In the genomic region with DNA sequence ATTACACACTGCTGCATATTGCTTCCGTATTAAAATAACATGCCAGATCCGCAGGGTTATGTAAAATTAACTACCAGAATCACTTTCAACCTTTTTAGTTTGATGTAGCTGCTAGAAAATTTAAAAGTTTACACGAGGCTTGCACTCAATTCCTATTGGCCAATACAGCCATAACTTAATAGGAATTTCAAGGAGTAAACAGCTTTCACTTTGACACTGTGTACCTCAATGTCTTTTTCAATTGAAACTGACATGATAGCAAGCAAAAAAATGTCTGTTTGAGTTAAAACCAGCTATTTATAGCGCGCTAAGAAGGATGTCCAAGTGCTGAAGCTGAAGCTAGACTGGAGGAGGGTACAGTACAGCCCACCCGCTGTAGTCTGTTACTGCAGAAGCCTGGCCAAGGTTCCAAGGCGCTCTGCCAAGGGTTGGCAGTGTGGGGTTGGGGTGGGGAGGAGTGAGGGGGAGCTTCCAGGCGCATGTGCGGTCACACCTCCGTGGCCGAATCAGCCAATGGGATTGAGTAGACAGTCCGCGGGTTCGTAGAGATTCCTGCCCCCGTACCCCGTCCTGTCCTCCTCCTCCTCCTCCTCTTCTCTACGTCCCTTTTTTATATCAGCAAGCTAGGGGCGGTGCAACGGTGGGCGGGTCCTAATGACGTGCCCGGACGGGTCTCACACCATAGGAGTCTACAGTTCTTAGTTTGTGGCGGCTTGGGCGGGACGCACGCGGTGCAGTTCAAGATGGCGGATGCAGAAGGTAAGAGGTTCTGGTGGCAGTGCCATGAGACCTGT, we compare ENCODE assay signal across 8 mouse cellular contexts. TPM values are rescaled to one million over a fixed set of nuclear protein-coding genes. Genes with fewer than 3 reads are reported as not detected.
DNase-seq lines count a peak whose midpoint lies in the region; ATAC-seq lines count a peak whose summit lies in the region.

Dkc1 (plus strand) TSS at position 486 of the 794 bp plus-strand sequence.

- H3K4me3 ChIP-seq in brown adipose tissue, adult 24 weeks (ENCODE audit: insufficient read depth, low read depth, low read length) = peak within 1 kb of the TSS; percentile 96
- peak within 1 kb of the TSS; percentile 65 for H3K4me3 ChIP-seq in heart, embryonic 13.5 days
- H3K4me3 ChIP-seq in liver, embryonic 12.5 days = peak within 1 kb of the TSS; percentile 67
- H3K4me3 ChIP-seq in stomach, embryonic 15.5 days (replicated peaks) = peak within 1 kb of the TSS; percentile 56

- H3K4me1 ChIP-seq in brown adipose tissue, adult 24 weeks (ENCODE audit: control insufficient read depth, insufficient read depth, insufficient read length, low read length) = no peaks in the 10 kb centered on the region; the same call in 1 of the 2 replicates
- H3K4me1 ChIP-seq in heart, embryonic 13.5 days = peaks cover 9% of the 10 kb centered on the region
- H3K4me1 ChIP-seq in liver, embryonic 12.5 days = peaks cover 16% of the 10 kb centered on the region; the same call in 1 of the 2 replicates
- H3K4me1 ChIP-seq in stomach, embryonic 15.5 days = no peaks in the 10 kb centered on the region

- peak; percentile 95 for DNase-seq in CD4-positive, CD25-positive, alpha-beta regulatory T cell, adult 2 months (ENCODE audit: low read depth, low spot score)
- peak; percentile 57 for DNase-seq in fat pad, adult 2 months (ENCODE audit: extremely low read depth, low read depth, low spot score)
- peak; percentile 93 for DNase-seq in kidney, postnatal 10 days
- DNase-seq in natural killer cell, adult 2 months (ENCODE audit: low spot score in 2 of 2) = peak; percentile 91 to 93

- peak within 1 kb of the TSS; percentile 45 for H3K27ac ChIP-seq in brown adipose tissue, adult 24 weeks (replicated peaks; ENCODE audit: low read depth, low read length)
- peak within 1 kb of the TSS; percentile 73 for H3K27ac ChIP-seq in heart, embryonic 13.5 days (replicated peaks)
- H3K27ac ChIP-seq in liver, embryonic 12.5 days = peak within 1 kb of the TSS; percentile 84
- peak within 1 kb of the TSS; percentile 63 for H3K27ac ChIP-seq in stomach, embryonic 15.5 days

- ATAC-seq in heart, embryonic 13.5 days (ENCODE audit: extremely low read depth, insufficient number of reproducible peaks, low FRiP score, low TSS enrichment) = peak; percentile 98
- peak; percentile 100 for ATAC-seq in liver, embryonic 12.5 days
- peak; percentile 100 for ATAC-seq in stomach, embryonic 15.5 days (ENCODE audit: insufficient read depth, low FRiP score, low read depth)

- peak within 1 kb of the TSS; percentile 74 for H3K4me2 ChIP-seq in heart, embryonic 13.5 days
- peak within 1 kb of the TSS; percentile 70 for H3K4me2 ChIP-seq in liver, embryonic 12.5 days
- peak within 1 kb of the TSS; percentile 53 for H3K4me2 ChIP-seq in stomach, embryonic 15.5 days

- H3K9ac ChIP-seq in heart, embryonic 13.5 days = peak within 1 kb of the TSS; percentile 79
- peak within 1 kb of the TSS; percentile 77 for H3K9ac ChIP-seq in liver, embryonic 12.5 days
- peak within 1 kb of the TSS; percentile 32 for H3K9ac ChIP-seq in stomach, embryonic 15.5 days

- WGBS in heart, embryonic 13.5 days = 10% methylated on average over 29 of the region's 29 CpGs
- WGBS in liver, embryonic 12.5 days (ENCODE audit: insufficient replicate concordance) = 12% methylated on average over 28 of the region's 29 CpGs
- 17% methylated on average over 29 of the region's 29 CpGs for WGBS in stomach, embryonic 15.5 days

- no peaks in the 10 kb centered on the region for H3K27me3 ChIP-seq in heart, embryonic 13.5 days (replicated peaks)
- no peaks in the 10 kb centered on the region for H3K27me3 ChIP-seq in liver, embryonic 12.5 days (replicated peaks)
- no peaks in the 10 kb centered on the region for H3K27me3 ChIP-seq in stomach, embryonic 15.5 days (replicated peaks)

- no peaks in the 10 kb centered on the region for H3K9me3 ChIP-seq in heart, embryonic 13.5 days
- H3K9me3 ChIP-seq in liver, embryonic 12.5 days (replicated peaks) = no peaks in the 10 kb centered on the region
- no peaks in the 10 kb centered on the region for H3K9me3 ChIP-seq in stomach, embryonic 15.5 days

- H3K36me3 ChIP-seq in heart, embryonic 13.5 days = peaks cover 22% of the 10 kb centered on the region
- peaks cover 25% of the 10 kb centered on the region for H3K36me3 ChIP-seq in liver, embryonic 12.5 days
- no peaks in the 10 kb centered on the region for H3K36me3 ChIP-seq in stomach, embryonic 15.5 days

RNA-seq across cellular contexts. Expression of gene Dkc1, which starts in this region (rescaled TPM):
- 16.1 and 29.9 TPM in 2 replicates for polyA plus RNA-seq in brown adipose tissue, adult 24 weeks (2012; ENCODE audit: insufficient read depth, insufficient read length, missing spikeins)
- polyA plus RNA-seq in heart, embryonic 13.5 days (2015; fragmentation: Nextera tagmentation; extraction: Ambion mirVana) = 76.1 and 82.0 TPM in 2 replicates
- polyA plus RNA-seq in liver, embryonic 12.5 days (2016; fragmentation: Nextera tagmentation; extraction: Ambion mirVana) = 160 TPM in 2 replicates
- polyA plus RNA-seq in stomach, embryonic 15.5 days (2015; fragmentation: Nextera tagmentation; extraction: Ambion mirVana) = 111 and 137 TPM in 2 replicates

Comparison
In these comparisons a context has a peak if more than half of its experiments do, and no peak if none do; other contexts are left out.
1. Peak in every context shown above with its lines: DNase-seq, ATAC-seq, H3K4me3 ChIP-seq and H3K27ac ChIP-seq.